Mouse (Mus musculus) c-Kit-negative CD71-positive TER-119-positive erythroid progenitor cells, embryonic 14.5 days (primary cell): ENCODE results near the gene Taok3.

Experiments used
- DNase-seq: peaks from one replicate; pipeline ENCODE4 v3.0.0-alpha.2; 2013; ENCODE audit warnings: low read depth, low spot score

The Taok3 gene

DNA sequence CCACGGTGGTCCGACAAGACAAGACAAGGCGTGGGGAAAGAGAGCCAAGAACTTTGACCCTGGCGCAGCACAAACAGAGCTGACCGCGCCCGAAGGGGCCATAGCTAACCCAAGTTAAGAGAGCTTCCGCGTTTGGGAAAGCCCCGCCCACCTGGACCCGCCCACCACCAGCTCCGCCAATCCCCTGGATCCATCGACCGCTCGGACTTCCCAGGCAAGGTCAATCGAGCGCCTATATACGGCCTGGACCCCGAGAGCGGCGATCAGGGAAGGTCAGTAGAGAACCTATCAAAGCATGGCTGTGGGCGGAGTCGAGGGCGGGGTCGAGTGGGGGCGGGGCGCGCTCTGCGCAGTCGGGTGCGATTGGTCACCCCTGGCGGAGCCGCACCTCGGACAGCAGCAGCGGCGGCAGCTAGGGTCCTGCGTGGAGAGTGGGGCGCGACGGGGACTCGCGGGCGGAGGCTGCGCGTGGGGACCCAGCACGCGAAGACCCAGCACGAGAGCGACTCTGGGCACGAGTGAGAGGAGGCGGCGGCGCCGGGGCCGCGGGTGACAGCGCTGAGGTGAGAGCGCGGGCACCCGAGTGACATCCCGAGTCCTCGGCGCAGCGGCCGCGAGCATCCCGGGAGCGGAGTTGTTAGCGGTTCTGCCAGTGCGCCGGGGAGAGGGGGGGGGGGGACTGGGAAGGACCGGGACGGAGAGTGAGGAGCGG, at the start of gene Taok3:
TSS of gene Taok3 (plus strand) at position 353 of the 712 bp plus-strand sequence.
- peak; percentile 99 for DNase-seq

DNA sequence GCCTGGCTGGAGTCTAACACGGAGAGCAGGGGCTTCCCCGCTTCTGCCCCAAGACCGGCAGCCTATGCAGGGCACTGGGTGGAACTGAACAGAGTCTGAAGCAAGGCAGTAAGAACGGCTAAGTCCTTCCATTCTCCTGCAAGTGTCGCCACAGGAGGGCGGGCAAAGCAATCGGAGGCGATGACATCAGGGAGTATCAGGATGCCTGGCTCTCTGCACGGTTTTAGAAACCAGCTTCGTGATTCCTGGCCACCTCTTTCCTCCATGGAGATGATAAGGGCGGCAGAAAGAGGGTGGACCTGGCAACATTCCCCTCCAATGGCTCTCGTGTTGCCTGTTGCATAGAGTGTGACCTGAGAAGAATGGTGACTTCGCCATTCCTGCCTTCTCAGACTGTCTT, 32.2 kb upstream of the Taok3 start:
- no peak for DNase-seq

- DNase-seq, result no peak
Observed at GRCm38 (mm10) chr5:117089147-117089546, 30.8 kb upstream of the Taok3 start.

DNA sequence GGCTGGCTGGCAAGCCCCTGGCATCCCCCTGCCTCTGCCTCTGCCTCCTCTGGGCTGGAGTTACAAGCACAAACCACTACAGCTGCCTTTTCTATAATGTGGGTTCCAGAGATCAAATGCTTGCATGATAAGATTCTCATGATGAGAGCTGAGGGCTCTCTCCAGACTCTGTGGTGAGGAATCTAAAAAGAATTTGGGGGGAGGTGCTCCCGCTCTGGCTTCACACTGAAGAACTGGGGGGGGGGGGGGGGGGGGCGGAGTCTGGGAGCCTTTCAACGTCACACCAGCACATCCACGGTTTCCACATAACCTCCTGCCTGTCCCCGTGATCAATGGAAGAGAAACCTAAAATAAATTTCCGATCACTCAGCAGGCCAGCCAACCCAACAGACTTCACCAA, 30.1 kb upstream of the Taok3 start:
- DNase-seq, result no peak

DNA sequence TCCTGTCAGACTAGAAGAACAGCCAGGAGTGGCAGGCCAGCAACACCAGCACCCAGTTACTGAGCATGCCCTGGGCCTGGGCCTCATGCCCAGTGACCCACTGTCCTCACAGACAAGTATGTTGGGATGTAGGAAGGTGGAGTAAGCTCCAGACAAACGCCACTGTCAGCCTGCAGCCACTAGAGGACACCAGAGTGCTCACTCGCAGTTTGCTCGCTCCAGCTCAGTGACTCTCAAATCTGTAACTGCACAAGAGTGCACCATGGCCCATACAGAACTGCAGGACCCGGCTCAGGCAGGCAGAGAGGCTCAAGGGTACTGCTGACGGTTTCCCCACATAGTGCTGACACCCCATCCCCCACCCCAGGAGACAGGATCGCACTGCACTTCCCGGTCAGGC, 25.5 kb upstream of the Taok3 start:
- DNase-seq, result peak; percentile 29

DNA sequence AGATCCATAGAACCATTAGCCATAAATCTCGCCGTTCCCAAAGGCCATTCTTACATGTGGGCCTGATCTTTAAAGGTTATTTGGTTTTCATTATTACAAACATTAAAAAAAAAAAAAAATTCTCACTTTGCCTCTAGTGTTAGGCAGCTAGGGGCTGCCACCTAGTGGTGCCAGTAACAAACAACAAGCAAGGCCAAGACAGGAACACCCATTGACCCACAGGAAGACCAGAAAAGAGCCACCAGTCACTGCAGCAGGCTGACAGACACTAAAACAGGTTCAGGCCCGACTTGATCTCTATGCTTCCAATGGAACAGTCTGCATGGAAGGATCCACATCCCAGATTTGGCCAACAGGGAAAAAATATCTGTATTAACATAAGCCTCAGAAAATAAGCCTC, 23.2 kb upstream of the Taok3 start:
- DNase-seq, result no peak

DNA sequence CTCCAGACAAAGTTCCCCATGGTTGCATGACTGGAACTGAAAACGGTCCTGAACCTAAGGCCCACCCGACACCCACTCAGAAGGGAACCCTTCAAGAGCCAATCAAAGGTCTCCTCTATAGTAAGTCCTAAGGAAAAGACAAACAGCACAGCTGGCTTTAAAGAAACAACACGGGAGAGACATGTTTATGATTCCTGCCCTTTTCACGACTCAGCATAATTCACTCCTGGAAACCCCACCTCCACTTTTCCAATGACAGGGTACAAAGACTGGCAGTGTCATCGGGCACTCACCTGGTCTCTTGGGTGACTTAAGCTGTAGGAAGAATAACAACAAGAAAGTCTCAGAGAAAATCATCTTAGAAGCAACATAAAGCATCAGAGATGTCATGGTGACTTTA, 20.9 kb upstream of the Taok3 start:
- DNase-seq, result no peak

GRCm38 (mm10) chr5:117099742-117100141, 20.2 kb upstream of the Taok3 start:
- no peak for DNase-seq

DNA sequence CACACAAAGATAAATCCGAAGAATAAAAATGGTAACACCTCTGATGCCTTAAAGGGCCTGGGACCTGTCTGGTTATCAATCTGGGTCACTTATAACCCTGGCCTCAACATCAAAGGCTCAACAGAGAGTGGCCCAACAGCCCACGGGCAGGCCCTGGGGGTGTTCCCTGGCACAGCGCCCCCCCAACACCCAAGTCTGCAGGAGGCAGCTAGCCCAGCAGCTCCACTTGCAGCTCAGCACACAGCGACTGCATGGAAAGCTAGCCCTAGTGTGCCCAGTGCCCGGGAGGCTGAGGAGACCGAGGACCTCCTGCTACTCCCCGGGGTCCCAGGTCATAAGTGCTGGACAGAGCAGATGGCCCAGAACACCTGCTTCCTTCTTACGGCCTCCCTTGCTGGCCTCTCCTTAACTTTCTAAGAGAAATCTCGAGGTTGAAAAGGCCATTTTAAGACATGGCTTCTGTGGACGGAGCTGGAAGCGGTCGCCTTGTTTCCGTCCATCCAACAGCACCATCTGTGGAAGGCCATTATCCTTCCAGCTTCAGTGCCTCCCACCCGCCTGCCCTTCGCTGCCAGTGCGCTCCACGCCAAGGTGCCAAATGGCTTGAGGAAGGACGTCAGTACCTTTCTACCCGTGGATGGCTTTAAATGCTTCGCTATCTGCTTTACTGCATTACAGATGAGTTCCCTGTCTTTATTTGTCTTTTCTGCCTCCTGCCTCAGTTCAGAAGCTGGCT, 16.6 kb upstream of the Taok3 start:
- DNase-seq, result no peak

GRCm38 (mm10) chr5:117104329-117104728, 15.6 kb upstream of the Taok3 start:
- no peak for DNase-seq

- DNase-seq, result no peak
Observed at GRCm38 (mm10) chr5:117105761-117106160, 14.2 kb upstream of the Taok3 start.

DNA sequence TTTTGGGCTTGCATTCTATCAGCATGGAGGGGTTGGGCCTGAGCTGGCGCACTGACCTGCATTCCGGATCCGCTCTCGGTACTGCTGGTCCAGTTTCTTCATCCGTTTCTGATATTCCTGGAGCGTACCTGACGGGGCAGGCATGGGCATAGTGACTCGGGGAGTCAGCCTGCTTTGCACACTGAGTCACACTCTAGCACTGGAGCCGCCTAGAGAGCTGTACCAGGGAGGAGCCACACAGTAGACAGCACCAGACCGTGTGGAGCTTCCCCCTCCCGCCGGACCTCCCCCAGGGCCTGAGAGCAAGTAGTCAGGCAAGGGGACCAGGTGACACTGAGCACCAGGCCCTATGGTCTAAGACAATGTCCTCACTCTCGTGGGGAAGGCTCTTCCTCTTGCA, 11.6 kb upstream of the Taok3 start:
- no peak for DNase-seq

- no peak for DNase-seq
Observed at GRCm38 (mm10) chr5:117108731-117109130, 11.2 kb upstream of the Taok3 start.

DNA sequence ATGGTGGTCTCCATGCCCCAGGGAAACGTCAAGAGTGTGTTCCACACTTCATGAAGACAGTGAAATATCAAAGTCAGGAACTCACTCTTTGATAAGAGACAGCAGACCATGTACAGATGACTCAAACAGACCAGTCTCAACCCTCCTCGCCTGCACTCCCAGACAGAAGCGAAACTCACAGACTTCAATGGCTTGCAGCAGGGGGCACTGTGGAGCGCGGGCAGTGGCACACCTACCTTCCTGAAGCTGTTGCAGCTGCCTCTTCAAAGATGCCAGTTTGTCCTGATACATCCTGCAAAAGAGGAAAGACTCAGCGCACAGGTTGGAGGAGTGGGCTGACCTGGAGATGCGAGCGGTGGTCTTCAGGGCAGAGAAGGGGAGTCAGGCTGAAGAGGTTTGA, 10.4 kb upstream of the Taok3 start:
- no peak for DNase-seq

GRCm38 (mm10) chr5:117111064-117111773, 8.7 kb upstream of the Taok3 start:
- no peak for DNase-seq

DNA sequence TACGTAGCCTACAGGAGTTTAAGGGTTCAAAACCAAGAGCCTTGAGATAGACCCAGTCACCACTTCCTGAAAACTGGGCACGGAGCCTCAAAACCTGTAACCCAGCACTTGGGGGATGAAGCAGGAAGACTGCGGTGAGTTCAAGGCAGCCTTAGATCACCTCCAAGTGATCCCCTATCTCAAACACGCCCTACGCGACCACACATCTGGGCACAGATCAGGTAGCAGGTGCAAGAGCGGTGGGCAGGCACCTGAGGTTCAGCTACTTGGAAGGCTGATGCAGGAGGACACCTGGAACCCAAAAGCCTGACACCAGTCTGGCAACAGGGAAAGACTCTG, 8.2 kb upstream of the Taok3 start:
- DNase-seq, result no peak

DNA sequence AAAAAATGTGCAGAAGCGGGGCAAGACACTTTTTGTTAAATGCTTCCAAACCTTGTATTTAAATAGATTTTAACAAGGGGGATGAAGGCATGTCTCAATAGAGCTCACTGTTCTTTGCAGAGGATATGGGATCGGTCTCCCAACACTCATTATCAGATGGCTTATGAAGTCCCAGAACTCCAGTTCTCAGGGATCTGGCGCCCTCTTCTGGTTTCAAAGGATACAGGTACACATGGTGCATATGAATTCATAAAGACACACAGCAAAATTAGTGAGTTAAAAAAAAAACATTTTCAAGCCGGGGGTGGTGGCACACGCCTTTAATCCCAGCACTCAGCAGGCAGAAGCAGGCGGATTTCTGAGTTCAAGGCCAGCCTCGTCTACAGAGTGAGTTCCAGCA, 6.6 kb upstream of the Taok3 start:
- no peak for DNase-seq

DNA sequence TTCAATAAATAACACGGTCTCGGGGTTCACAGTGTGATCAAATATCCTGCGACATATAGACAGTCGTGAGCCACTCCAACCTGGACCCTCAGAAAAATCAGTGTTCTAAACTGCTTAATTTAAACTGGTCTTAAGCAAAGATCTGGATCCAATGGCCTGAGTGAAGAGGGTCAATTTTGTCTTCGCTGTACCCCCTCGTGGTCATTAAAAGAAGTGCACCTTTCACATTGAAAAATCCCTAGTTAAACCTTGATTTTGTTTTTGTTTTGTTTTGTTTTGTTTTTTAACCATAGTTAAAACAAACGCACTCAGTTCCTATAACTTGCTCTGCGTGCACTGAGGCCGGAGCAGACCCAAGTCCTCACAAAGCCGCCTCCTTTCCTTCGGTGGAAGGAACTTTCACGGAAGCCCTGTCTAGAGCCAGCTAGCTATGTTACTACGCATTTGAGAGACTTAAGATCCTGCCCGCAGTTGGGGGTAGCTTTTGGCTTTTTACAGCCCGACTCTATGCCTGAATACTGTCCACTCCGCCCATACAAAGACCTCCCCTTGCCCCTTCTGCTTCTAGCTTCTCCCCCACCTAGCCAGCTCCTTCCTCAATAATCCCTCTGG, 5.2 kb upstream of the Taok3 start:
- DNase-seq, result no peak

DNA sequence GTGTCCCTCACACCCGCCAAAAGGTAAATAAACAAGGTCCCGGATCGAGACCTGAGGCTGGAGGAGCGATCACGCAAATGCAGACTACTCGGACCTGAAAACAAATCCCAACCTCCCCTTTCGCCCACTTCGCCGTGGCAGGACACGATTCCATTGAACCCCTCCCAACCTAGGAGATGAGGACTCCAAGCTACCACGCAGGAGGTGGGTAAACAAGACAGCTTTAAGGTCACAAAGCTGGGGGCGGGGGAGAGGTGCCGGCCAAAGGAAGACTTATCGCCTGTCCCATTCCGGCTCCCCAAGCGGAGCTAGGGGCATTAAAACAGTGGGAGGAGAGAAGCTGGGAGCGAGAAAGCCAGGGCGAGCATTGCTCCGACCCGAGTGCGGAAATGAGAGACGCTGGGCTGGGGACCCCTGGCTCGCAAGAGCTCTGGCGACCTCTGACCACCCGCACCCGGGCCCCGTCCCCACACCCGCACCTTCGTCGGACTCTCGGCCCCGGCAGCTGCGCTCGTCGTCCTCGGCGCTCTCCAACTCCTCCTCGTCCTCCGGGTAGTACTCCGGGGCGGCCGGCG, 4.6 kb upstream of the Taok3 start:
- no peak for DNase-seq

- DNase-seq, result peak; percentile 90
Observed at GRCm38 (mm10) chr5:117115836-117116366, 4.0 kb upstream of the Taok3 start, which contains the start of gene Suds3. Gene Suds3, minus strand, starts transcription at chr5:117116113.

DNA sequence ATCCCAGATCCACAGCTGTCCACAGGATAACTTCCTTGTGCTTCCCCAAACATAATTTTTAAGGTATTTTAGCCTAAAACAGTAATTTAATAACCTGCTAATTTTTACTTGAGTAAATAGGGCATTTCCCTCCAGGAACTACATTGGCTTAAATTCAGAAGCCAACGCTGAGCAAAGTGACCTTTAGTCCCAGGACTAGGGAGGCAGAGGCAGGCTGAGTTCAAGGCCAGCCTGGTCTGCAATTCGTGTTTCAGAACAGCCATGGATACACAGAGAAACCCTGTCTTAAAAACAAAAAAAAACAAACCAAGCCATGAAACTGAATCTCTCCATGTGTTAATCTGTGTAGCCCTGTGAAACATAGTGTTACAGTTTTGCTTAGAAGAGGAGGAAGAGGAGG, 3.3 kb upstream of the Taok3 start:
- no peak for DNase-seq

GRCm38 (mm10) chr5:117117241-117117640, 2.7 kb upstream of the Taok3 start:
- DNase-seq, result no peak
